Mouse (Mus musculus): Measurements from ENCODE around the gene C1ra. TPM values are rescaled to one million over a fixed set of nuclear protein-coding genes. Genes with fewer than 3 reads are reported as not detected.
"Not testable (repeated sequence)": the region's sequence is repeated elsewhere in the genome, so short reads cannot be mapped to it uniquely, and the experiment has no call there.

Gene C1ra
- polyA plus RNA-seq, 1 experiment from 2014 or later: 30.1 TPM

GRCm38 (mm10) chr6:124545425-124545824, 33.2 kb downstream of the C1ra start:
- Histone ChIP-seq H3K4me2 (ENCODE audit: low read depth, low read length) (no peak overlapping the region), H3K9me3 (replicated peaks; ENCODE audit: control insufficient read depth, low read length) (no peaks in the 10 kb centered on the region), H3K4me3 (ENCODE audit: low read depth, low read length) (no peak overlapping the region), H3K9ac (ENCODE audit: low read depth, low read length) (no peak overlapping the region), H3K27me3 (ENCODE audit: control insufficient read depth, insufficient read depth, low read depth, low read length) (no peaks in the 10 kb centered on the region), H3K27ac (ENCODE audit: low read length) (no peak overlapping the region), H3K36me3 (ENCODE audit: control insufficient read depth, insufficient read depth) (no peaks in the 10 kb centered on the region), H3K4me1 (ENCODE audit: control insufficient read depth, low read depth, low read length) (no peaks in the 10 kb centered on the region)
- no peak for ATAC-seq (ENCODE audit: low read depth)
- 57% methylated on average over 2 of the region's 2 CpGs for WGBS (ENCODE audit: insufficient replicate concordance)

GRCm38 (mm10) chr6:124547979-124548378, 35.8 kb downstream of the C1ra start:
- not testable (repeated sequence) for H3K4me2 ChIP-seq (ENCODE audit: low read depth, low read length); H3K27me3 ChIP-seq (ENCODE audit: control insufficient read depth, insufficient read depth, low read depth, low read length); H3K27ac ChIP-seq (ENCODE audit: low read length); H3K9me3 ChIP-seq (replicated peaks; ENCODE audit: control insufficient read depth, low read length); H3K36me3 ChIP-seq (ENCODE audit: control insufficient read depth, insufficient read depth); H3K4me1 ChIP-seq (ENCODE audit: control insufficient read depth, low read depth, low read length); ATAC-seq (ENCODE audit: low read depth); H3K4me3 ChIP-seq (ENCODE audit: low read depth, low read length); H3K9ac ChIP-seq (ENCODE audit: low read depth, low read length)
- WGBS (ENCODE audit: insufficient replicate concordance): 75% methylated on average over 2 of the region's 3 CpGs

GRCm38 (mm10) chr6:124549023-124549550, 36.9 kb downstream of the C1ra start:
- WGBS (ENCODE audit: insufficient replicate concordance): 57% methylated on average over 3 of the region's 3 CpGs
- no peak for ATAC-seq (ENCODE audit: low read depth)

GRCm38 (mm10) chr6:124552766-124553165, 40.6 kb downstream of the C1ra start:
- Histone ChIP-seq H3K27ac (ENCODE audit: low read length) (no peak overlapping the region), H3K9me3 (replicated peaks; ENCODE audit: control insufficient read depth, low read length) (no peaks in the 10 kb centered on the region), H3K36me3 (ENCODE audit: control insufficient read depth, insufficient read depth) (no peaks in the 10 kb centered on the region), H3K4me1 (ENCODE audit: control insufficient read depth, low read depth, low read length) (no peaks in the 10 kb centered on the region), H3K4me2 (ENCODE audit: low read depth, low read length) (no peak overlapping the region), H3K27me3 (ENCODE audit: control insufficient read depth, insufficient read depth, low read depth, low read length) (no peaks in the 10 kb centered on the region), H3K9ac (ENCODE audit: low read depth, low read length) (no peak overlapping the region), H3K4me3 (ENCODE audit: low read depth, low read length) (no peak overlapping the region)
- 67% methylated on average over 22 of the region's 22 CpGs for WGBS (ENCODE audit: insufficient replicate concordance)
- ATAC-seq (ENCODE audit: low read depth): no peak

More at GRCm38 (mm10) chr6:124549023-124549550, 36.9 kb downstream of the C1ra start:
- Histone ChIP-seq H3K4me1 (ENCODE audit: control insufficient read depth, low read depth, low read length) (no peaks in the 10 kb centered on the region), H3K9ac (ENCODE audit: low read depth, low read length) (no peak overlapping the region), H3K27me3 (ENCODE audit: control insufficient read depth, insufficient read depth, low read depth, low read length) (no peaks in the 10 kb centered on the region), H3K27ac (ENCODE audit: low read length) (no peak overlapping the region), H3K4me3 (ENCODE audit: low read depth, low read length) (no peak overlapping the region), H3K36me3 (ENCODE audit: control insufficient read depth, insufficient read depth) (no peaks in the 10 kb centered on the region), H3K9me3 (replicated peaks; ENCODE audit: control insufficient read depth, low read length) (no peaks in the 10 kb centered on the region), H3K4me2 (ENCODE audit: low read depth, low read length) (no peak overlapping the region)

- not testable (repeated sequence) for ATAC-seq (ENCODE audit: low read depth); H3K9me3 ChIP-seq (replicated peaks; ENCODE audit: control insufficient read depth, low read length); H3K4me3 ChIP-seq (ENCODE audit: low read depth, low read length); H3K4me1 ChIP-seq (ENCODE audit: control insufficient read depth, low read depth, low read length); H3K36me3 ChIP-seq (ENCODE audit: control insufficient read depth, insufficient read depth); H3K9ac ChIP-seq (ENCODE audit: low read depth, low read length); H3K27ac ChIP-seq (ENCODE audit: low read length); H3K4me2 ChIP-seq (ENCODE audit: low read depth, low read length); H3K27me3 ChIP-seq (ENCODE audit: control insufficient read depth, insufficient read depth, low read depth, low read length)
- 58% methylated on average over 2 of the region's 2 CpGs for WGBS (ENCODE audit: insufficient replicate concordance)
Measured at GRCm38 (mm10) chr6:124555956-124556355, 43.8 kb downstream of the C1ra start.

- H3K36me3 ChIP-seq (ENCODE audit: control insufficient read depth, insufficient read depth); H3K27me3 ChIP-seq (ENCODE audit: control insufficient read depth, insufficient read depth, low read depth, low read length); H3K4me1 ChIP-seq (ENCODE audit: control insufficient read depth, low read depth, low read length); H3K4me3 ChIP-seq (ENCODE audit: low read depth, low read length); H3K4me2 ChIP-seq (ENCODE audit: low read depth, low read length); ATAC-seq (ENCODE audit: low read depth); H3K9ac ChIP-seq (ENCODE audit: low read depth, low read length); H3K9me3 ChIP-seq (replicated peaks; ENCODE audit: control insufficient read depth, low read length); H3K27ac ChIP-seq (ENCODE audit: low read length): not testable (repeated sequence)
- 47% methylated on average over 4 of the region's 4 CpGs for WGBS (ENCODE audit: insufficient replicate concordance)
Measured at GRCm38 (mm10) chr6:124561156-124561555, 49.0 kb downstream of the C1ra start.

GRCm38 (mm10) chr6:124561611-124562010, 49.4 kb downstream of the C1ra start:
- not testable (repeated sequence) for H3K9me3 ChIP-seq (replicated peaks; ENCODE audit: control insufficient read depth, low read length); H3K4me3 ChIP-seq (ENCODE audit: low read depth, low read length); H3K36me3 ChIP-seq (ENCODE audit: control insufficient read depth, insufficient read depth); ATAC-seq (ENCODE audit: low read depth); H3K27me3 ChIP-seq (ENCODE audit: control insufficient read depth, insufficient read depth, low read depth, low read length); H3K4me1 ChIP-seq (ENCODE audit: control insufficient read depth, low read depth, low read length); H3K9ac ChIP-seq (ENCODE audit: low read depth, low read length); H3K4me2 ChIP-seq (ENCODE audit: low read depth, low read length); H3K27ac ChIP-seq (ENCODE audit: low read length)
- 79% methylated on average over 2 of the region's 2 CpGs for WGBS (ENCODE audit: insufficient replicate concordance)

- H3K36me3 ChIP-seq (ENCODE audit: control insufficient read depth, insufficient read depth): no peaks in the 10 kb centered on the region
- no peaks in the 10 kb centered on the region for H3K27me3 ChIP-seq (ENCODE audit: control insufficient read depth, insufficient read depth, low read depth, low read length)
- 3% methylated on average over 8 of the region's 8 CpGs for WGBS (ENCODE audit: insufficient replicate concordance)
- H3K9me3 ChIP-seq (replicated peaks; ENCODE audit: control insufficient read depth, low read length): no peaks in the 10 kb centered on the region
- no peak within 1 kb of the TSS for H3K4me3 ChIP-seq (ENCODE audit: low read depth, low read length)
- H3K9ac ChIP-seq (ENCODE audit: low read depth, low read length): no peak within 1 kb of the TSS
- H3K4me2 ChIP-seq (ENCODE audit: low read depth, low read length): no peak within 1 kb of the TSS
- ATAC-seq (ENCODE audit: low read depth): no peak
- H3K4me1 ChIP-seq (ENCODE audit: control insufficient read depth, low read depth, low read length): no peaks in the 10 kb centered on the region
- H3K27ac ChIP-seq (ENCODE audit: low read length): no peak within 1 kb of the TSS
Measured at GRCm38 (mm10) chr6:124570026-124570425, 57.8 kb downstream of the C1ra start, which contains the start of gene C1rb. TSS of gene C1rb (plus strand) at chr6:124570294.
